Mouse (Mus musculus) liver, embryonic 14.5 days (tissue): Measurements from ENCODE around the gene Ppil1. TPM values are rescaled to one million over a fixed set of nuclear protein-coding genes. Genes with fewer than 3 reads are reported as not detected.
"Not testable (repeated sequence)": the region's sequence is repeated elsewhere in the genome, so short reads cannot be mapped to it uniquely, and the experiment has no call there.

Source experiments
- ATAC-seq: fragments of 200-750 bp; cut with Nextera tagmentation; 2 replicates; pipeline ENCODE4 v1.8.0; 2017; ENCODE audit warnings: moderate number of reproducible peaks, mild to moderate bottlenecking, moderate library complexity; ENCODE audit not compliant: insufficient read depth
- DNase-seq, 3 experiments: peaks; one replicate each; pipeline ENCODE4 v3.0.0-alpha.2; 2012 to 2013; ENCODE audit warnings: low read depth in 3 of 3, low spot score in 3 of 3
- H3K27ac ChIP-seq: fragments of 300-500 bp; sonication (generic); 2 replicates; pipeline ENCODE4 v1.5.1; 2014; ENCODE audit warnings: moderate library complexity, mild to moderate bottlenecking, control low read depth, inconsistent platforms
- H3K27me3 ChIP-seq: fragments of 300-500 bp; sonication (generic); 2 replicates; pipeline ENCODE4 v1.6.1; 2014; ENCODE audit warnings: mild to moderate bottlenecking, low read length, moderate library complexity; ENCODE audit not compliant: control insufficient read depth, insufficient read depth
- H3K36me3 ChIP-seq: fragments of 300-500 bp; sonication (generic); replicated peaks from 2 replicates; pipeline ENCODE4 v1.6.1; 2014; ENCODE audit warnings: low read depth; ENCODE audit not compliant: control insufficient read depth, insufficient read depth
- H3K4me1 ChIP-seq, 2 experiments: fragments of 200-500 bp in 1 of 2; fragments of 300-500 bp in 1 of 2; sonication (generic) in 1 of 2; replicated peaks; 2 replicates each; pipeline ENCODE4 v1.6.1; 2012 to 2014; ENCODE audit warnings: antibody characterized with exemption in 1 of 2, inconsistent platforms in 1 of 2, low read length in 1 of 2; ENCODE audit not compliant: control insufficient read depth in 2 of 2, insufficient read depth in 2 of 2
- H3K4me2 ChIP-seq: fragments of 300-500 bp; sonication (generic); 2 replicates; pipeline ENCODE4 v1.6.1; 2014; ENCODE audit warnings: low read depth, mild to moderate bottlenecking, control low read depth, moderate library complexity
- H3K4me3 ChIP-seq, 2 experiments: fragments of 200-500 bp in 1 of 2; fragments of 300-500 bp in 1 of 2; sonication (generic) in 1 of 2; 2 replicates each; pipeline ENCODE4 v1.5.1; 2012 to 2014; ENCODE audit warnings: low read depth in 2 of 2, low read length in 2 of 2, mild to moderate bottlenecking in 2 of 2, control low read depth in 1 of 2, inconsistent platforms in 1 of 2, moderate library complexity in 1 of 2; ENCODE audit not compliant: insufficient read depth in 1 of 2
- H3K9ac ChIP-seq: fragments of 300-500 bp; sonication (generic); replicated peaks from 2 replicates; pipeline ENCODE4 v1.6.1; 2014; ENCODE audit warnings: mild to moderate bottlenecking, control low read depth, moderate library complexity
- H3K9me3 ChIP-seq: fragments of 300-500 bp; sonication (generic); 2 replicates; pipeline ENCODE4 v1.6.1; 2016; ENCODE audit warnings: low read length, mixed read lengths; ENCODE audit not compliant: control insufficient read depth
- CTCF ChIP-seq: IDR thresholded peaks from 2 replicates; pipeline ENCODE4 v1.5.1; 2016; ENCODE audit warnings: antibody characterized with exemption, low read depth, control low read depth
- EP300 ChIP-seq: IDR thresholded peaks from 2 replicates; pipeline ENCODE4 v1.6.1; 2016; ENCODE audit warnings: antibody characterized with exemption, low read depth
- WGBS: fragments of 180-500 bp; shearing (Covaris S2); extraction: QIAGEN DNeasy Blood & Tissue Kit; methylation state at CpG from one replicate; pipeline ENCODE4 v1.1.7; 2014; ENCODE audit not compliant: insufficient replicate concordance; 5-methylcytosine and 5-hydroxymethylcytosine counted together
- polyA plus RNA-seq, 2 experiments: library from polyadenylated mRNA; depleted of rRNA in 1 of 2; stranded (reverse) in 1 of 2; unstranded in 1 of 2; fragments of >200 nt; fragmentation: Nextera tagmentation in 1 of 2; extraction: Ambion mirVana in 1 of 2; gene quantifications; 2 replicates each; pipeline versions ENCODE4 v1.2.1 to v1.2.3; 2012 to 2014

Gene Ppil1
- polyA plus RNA-seq, 2 experiments, result 46.2 to 84.7 TPM

DNA sequence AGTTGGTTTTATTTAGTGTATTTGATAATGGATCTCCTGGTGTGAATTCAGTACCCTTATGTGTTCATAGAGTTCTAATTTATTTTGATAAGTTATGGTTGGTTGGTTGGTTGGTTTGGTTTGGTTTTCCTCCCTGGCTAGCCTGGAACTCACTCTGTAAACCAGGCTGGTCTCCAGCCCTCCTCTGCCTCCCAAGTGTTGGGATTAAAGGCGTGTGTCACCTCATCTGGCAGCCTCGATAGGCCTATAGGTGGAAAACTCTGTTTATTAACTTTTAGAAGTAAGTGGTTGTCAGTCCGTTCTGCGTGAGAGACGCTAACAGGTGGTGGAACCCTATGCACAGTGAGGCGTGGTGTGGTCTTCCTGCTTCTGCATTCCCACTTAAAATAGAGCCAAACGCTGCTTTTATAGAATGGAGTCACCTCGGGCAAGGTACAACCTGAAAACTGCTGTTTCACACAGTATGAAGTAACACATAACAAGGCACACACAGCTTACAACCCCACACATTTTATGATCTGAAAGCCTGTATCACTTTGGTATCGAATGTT is 6.2 kb upstream of the Ppil1 start:
- no peak for TF ChIP-seq CTCF
- no peak for TF ChIP-seq EP300
- ATAC-seq, result no peak
- Histone ChIP-seq H3K36me3 (no peaks in the 10 kb centered on the region), H3K4me1 (peaks cover 9 to 17% of the 10 kb centered on the region in 2 experiments), H3K27me3 (no peaks in the 10 kb centered on the region), H3K9me3 (no peaks in the 10 kb centered on the region), H3K4me3 (peak overlapping the region in 1 of 2 experiments; percentile 72; a peak in 2 of 4 replicates), H3K4me2 (peak overlapping the region; percentile 84), H3K27ac (no peak overlapping the region; the same call in 1 of the 2 replicates), H3K9ac (peak overlapping the region; percentile 91)
- 85% methylated on average over 9 of the region's 9 CpGs for WGBS
- DNase-seq, result no peak

DNA sequence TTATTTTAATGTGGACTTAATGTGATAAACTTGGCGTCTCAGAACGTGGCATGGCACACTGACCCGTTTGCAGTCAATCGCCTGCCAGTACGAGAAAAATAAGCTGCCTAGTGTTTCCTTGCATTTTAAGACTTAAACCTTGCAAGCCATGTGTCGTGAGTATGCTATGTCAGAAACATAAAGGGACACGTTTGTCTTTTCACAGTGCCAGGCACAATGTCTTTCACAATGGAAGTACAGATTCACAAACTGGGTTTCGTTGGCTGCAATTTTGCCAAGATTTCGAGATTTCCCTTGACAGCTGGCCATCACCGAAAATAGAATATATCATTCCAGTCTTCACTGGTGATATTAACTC is 5.3 kb upstream of the Ppil1 start:
- Histone ChIP-seq H3K27ac (peak overlapping the region; percentile 70), H3K4me3 (peak overlapping the region; percentile 72 to 74), H3K27me3 (no peaks in the 10 kb centered on the region), H3K4me1 (peaks cover 9 to 21% of the 10 kb centered on the region in 2 experiments), H3K36me3 (no peaks in the 10 kb centered on the region), H3K4me2 (peak overlapping the region; percentile 84), H3K9me3 (no peaks in the 10 kb centered on the region), H3K9ac (peak overlapping the region; percentile 91)
- ATAC-seq (no peak), DNase-seq (no peak)
- TF ChIP-seq CTCF, result no peak
- no peak for TF ChIP-seq EP300
- 11% methylated on average over 10 of the region's 10 CpGs for WGBS

DNA sequence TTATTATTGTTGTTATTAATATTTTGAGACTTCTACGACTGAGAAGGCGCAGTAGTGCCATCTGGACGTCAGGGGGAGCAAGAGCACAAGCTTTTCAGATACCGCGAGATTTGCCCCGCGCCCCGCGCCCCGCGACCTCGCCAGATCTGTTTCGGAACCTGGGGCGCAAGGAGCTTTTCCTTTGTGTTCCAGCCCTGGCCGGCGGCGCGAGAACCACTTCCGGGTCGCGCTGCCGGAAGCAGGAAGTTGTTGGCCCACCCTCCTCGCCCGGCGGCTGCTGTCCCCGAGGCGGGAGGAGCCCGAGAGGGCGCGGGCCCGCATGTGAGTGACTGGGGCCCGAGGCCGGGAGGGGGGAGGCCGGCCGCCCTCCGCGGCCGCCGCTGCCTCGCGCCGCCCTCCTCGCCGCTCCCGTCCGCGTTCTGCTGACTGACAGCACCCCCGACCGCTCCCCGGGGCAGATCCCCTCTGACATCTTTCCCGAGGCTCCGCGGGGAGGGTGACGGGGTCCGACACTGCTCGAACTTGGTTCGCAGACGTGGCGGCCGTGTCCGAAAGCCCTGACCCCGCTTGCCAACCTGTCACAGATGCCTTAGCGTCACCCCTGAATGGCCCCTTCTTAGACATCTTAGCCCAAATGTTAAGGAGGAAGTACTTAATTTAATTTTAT is 4.8 kb upstream of the Ppil1 start, which contains the start of gene BC004004:
BC004004 (plus strand) TSS at position 107 of the 667 bp plus-strand sequence.
- H3K27ac ChIP-seq, result peak within 1 kb of the TSS; percentile 70
- no peaks in the 10 kb centered on the region for H3K27me3 ChIP-seq
- peak within 1 kb of the TSS; percentile 91 for H3K9ac ChIP-seq
- H3K4me1 ChIP-seq, result peaks cover 9 to 23% of the 10 kb centered on the region in 2 experiments
- WGBS, result under 1% methylated on average over 62 of the region's 63 CpGs
- peak; percentile 78 for TF ChIP-seq CTCF
- peak; percentile 61 for TF ChIP-seq EP300
- peak; percentile 94 for DNase-seq
- H3K9me3 ChIP-seq, result no peaks in the 10 kb centered on the region
- H3K36me3 ChIP-seq, result no peaks in the 10 kb centered on the region
- peak within 1 kb of the TSS; percentile 84 for H3K4me2 ChIP-seq
- H3K4me3 ChIP-seq, result peak within 1 kb of the TSS; percentile 72 to 74
- peak; percentile 89 for ATAC-seq

DNA sequence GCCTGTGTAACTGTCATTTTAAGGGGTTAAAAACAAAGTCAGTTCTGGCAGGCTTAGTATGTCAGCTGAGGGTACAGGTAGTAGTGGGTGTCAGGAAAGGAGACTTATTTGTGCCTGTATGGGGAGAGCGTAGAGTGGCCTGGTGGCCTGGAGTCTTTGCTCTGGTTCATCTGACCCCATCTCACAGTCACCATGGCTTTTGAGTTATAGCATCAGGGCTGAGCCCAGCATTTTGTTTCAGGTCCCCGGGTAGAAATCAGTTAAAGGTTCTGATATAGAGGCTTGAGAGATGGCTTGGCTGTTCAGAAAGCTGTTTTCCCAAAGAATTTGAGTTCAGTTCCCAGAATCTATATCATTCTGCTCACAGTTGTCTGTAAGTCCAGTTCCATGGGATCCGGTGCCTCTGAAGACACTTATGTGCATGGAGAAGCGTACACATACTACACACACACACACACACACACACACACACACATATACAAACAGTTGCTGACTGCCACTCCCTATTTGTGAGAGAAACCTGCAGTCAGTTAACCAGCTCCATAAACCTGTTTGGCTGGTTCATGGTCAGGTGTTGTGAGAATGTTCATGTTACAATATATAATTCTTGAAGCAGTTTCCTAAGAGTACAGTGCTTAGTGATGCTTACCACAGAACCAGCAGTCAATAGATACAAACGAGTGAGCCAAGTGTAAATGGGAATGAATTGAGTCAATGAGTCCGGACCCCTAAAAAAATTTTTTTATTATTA is 4.1 kb upstream of the Ppil1 start:
- no peaks in the 10 kb centered on the region for H3K27me3 ChIP-seq
- TF ChIP-seq CTCF, result no peak
- TF ChIP-seq EP300, result no peak
- WGBS, result 51% methylated on average over 6 of the region's 6 CpGs
- H3K36me3 ChIP-seq, result no peaks in the 10 kb centered on the region
- H3K9me3 ChIP-seq, result no peaks in the 10 kb centered on the region
- DNase-seq (no peak), ATAC-seq (peak; percentile 6; the same call in 1 of the 2 replicates)
- peaks cover 9 to 23% of the 10 kb centered on the region in 2 experiments for H3K4me1 ChIP-seq
- H3K27ac ChIP-seq, result peak overlapping the region; percentile 70
- peak overlapping the region; percentile 84 for H3K4me2 ChIP-seq
- peak overlapping the region; percentile 72 to 74 for H3K4me3 ChIP-seq
- peak overlapping the region; percentile 91 for H3K9ac ChIP-seq

DNA sequence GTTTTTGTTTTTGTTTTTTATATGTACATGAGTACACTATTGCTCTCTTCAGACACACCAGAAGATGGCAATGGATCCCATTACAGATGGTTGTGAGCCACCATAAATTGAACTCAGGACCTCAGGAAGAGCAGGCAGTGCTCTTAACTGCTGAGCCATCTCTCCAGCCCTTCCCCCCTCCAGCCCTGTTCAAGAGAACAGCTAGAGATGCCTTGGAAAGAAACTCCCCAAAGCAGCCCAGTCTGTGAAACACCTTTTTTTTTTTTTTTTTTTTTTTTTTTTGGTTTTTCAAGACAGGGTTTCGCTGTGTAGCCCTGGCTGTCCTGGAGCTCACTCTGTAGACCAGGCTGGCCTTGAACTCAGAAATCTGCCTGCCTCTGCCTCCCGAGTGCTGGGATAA is 3.1 kb upstream of the Ppil1 start:
- not testable (repeated sequence) for H3K9me3 ChIP-seq, H3K27me3 ChIP-seq, DNase-seq, H3K4me2 ChIP-seq, H3K9ac ChIP-seq, H3K4me3 ChIP-seq, H3K36me3 ChIP-seq, ATAC-seq, H3K27ac ChIP-seq
- WGBS, result 71% methylated on average over 2 of the region's 2 CpGs
- peaks cover 14 to 28% of the 10 kb centered on the region in 2 experiments for H3K4me1 ChIP-seq
